Mouse (Mus musculus): ENCODE measurements around the gene BC107364. TPM values are rescaled to one million over a fixed set of nuclear protein-coding genes. Genes with fewer than 3 reads are reported as not detected.
"Not testable (repeated sequence)": the region's sequence is repeated elsewhere in the genome, so short reads cannot be mapped to it uniquely, and the experiment has no call there.

BC107364 gene
- not detected in 2 replicates for total RNA-seq (2017)

DNA sequence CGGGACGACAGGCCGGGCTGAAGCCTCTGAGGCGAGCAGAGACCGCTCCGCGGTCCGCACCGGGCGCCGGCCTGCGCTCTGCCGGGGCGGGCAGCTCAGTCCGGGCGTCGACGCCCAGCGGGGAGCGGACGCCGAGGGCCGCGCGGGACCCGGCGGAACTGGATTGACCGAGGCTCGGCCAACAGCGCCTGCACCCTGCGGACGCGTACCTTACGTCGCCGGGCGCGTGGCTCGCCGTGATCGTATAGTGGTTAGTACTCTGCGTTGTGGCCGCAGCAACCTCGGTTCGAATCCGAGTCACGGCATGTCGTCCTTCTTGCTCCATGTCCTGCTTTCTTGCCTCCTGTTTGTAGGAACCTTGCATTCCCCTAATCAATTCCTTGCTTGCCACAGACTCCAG, at the start of gene BC107364:
Gene BC107364, minus strand, starts transcription at position 45 of the 400 bp plus-strand sequence.
- ATAC-seq (ENCODE audit: extremely low read depth, insufficient number of reproducible peaks, low FRiP score, poor library complexity, severe bottlenecking), result not testable (repeated sequence)

GRCm38 (mm10) chr3:96501391-96502115, 49.4 kb upstream of the BC107364 start:
- peak; percentile 31; the same call in 1 of the 2 replicates for ATAC-seq (ENCODE audit: extremely low read depth, insufficient number of reproducible peaks, low FRiP score, poor library complexity, severe bottlenecking)

DNA sequence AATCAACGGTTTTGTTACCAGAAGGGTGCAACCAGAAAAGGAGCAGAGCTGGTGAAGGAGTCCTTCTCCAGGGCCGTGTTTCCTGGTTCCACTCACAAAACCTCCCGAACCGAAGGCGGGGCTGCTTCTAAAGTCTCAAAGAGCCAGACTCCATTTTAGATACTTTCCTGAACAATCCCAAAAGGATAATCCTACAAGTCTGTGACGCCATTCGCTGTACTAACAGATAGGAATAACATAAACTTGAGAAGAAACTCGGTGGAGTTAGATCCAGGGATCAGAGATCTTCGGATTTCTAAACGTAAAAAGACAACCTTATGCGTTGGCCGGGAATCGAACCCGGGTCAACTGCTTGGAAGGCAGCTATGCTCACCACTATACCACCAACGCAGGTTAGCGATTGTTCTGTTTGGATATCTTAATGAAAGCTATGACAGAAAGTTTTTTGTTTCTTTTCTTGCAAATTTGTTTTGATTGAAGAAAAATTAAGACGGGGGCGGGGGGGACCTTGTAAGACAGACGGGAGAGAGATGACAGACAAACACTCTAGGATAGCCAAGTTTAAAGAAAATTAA, 48.7 kb upstream of the BC107364 start:
- peak; percentile 7 for ATAC-seq (ENCODE audit: extremely low read depth, insufficient number of reproducible peaks, low FRiP score, poor library complexity, severe bottlenecking)

DNA sequence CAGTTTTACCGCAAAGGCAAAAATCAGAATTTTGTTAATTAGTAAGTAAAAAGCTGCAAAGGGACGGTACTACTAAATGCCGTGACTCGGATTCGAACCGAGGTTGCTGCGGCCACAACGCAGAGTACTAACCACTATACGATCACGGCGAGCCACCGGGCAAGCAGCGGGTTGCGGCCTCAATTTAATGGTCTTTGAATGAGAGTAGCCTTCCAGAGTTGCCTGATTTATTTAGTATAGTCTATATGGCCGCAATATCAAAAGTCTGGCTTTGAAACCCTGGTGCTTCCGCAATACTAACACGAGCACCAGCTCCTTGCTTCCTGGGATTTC, 48.1 kb upstream of the BC107364 start:
- ATAC-seq (ENCODE audit: extremely low read depth, insufficient number of reproducible peaks, low FRiP score, poor library complexity, severe bottlenecking), result peak; percentile 55

DNA sequence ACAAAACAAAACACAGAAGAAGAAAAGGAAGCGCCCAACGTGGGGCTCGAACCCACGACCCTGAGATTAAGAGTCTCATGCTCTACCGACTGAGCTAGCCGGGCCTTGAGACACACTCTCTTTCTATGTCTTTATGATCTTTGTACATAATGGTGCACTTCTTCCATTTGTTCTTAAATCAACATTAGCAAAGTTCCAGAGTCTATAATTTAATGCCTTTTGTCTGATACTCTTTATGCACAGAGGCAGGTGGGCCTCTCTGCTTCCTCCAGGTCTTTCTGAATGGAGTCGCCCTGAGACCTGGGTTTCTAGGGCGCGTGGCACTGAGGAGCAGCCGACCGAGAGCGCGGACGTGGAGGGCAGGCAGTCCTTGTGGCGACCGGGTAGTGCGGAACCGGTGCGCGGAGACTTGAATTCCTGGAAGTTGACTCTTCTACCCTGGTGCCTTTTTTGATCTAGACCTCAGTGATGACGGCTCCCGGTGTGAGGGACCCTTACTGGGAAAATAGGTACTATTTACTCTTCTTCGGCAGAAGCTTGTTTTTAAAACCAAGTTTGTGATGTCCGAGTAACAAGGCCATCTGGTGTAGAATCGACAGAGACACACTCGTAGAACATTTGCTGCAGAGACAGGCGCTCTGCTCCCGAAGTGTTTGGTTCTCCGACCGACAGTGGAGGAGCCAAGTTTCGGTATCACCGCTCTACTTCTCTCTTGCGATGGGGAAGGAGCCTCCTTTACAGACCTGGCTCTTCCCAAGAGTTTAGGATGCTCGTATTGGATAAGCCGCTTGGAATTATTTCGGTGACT, 47.6 kb upstream of the BC107364 start:
- ATAC-seq (ENCODE audit: extremely low read depth, insufficient number of reproducible peaks, low FRiP score, poor library complexity, severe bottlenecking), result peak; percentile 7; the same call in 1 of the 2 replicates

DNA sequence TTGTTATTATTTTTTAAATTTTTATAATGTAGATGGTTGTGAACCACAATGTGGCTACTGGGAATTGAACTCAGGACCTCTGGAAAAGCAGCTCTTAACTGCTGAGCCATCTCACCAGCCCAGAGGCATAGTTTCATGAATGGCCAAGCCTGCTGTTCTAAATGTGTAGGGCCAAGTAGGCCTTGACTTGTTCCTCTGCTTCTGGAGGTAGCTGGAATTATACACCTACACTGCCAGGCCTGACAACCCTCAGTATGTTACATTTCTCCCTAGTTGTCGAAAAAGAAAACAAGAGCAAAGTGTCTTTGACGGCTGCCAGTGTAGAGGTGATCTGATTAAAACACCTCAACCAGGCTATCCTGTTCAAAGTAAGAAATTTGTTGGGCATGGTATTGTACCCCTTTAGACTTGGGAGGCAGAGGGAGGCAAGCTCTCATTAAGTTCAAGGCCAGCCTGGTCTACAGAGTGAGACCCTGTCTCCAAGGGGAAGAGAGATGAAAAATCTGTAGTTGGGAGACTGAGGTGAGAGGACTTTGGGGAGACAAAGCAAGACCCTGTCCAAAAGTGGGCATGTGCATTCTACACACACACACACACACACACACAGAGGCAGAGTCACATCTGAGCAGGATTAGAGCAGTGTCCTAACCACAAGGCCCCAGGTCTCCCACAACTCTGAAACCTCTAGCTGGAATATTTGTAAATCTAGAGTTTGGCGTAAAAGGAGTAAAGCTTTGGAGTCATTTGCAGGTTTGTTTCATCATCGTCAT, 46.6 kb upstream of the BC107364 start:
- no peak for ATAC-seq (ENCODE audit: extremely low read depth, insufficient number of reproducible peaks, low FRiP score, poor library complexity, severe bottlenecking)

- ATAC-seq (ENCODE audit: extremely low read depth, insufficient number of reproducible peaks, low FRiP score, poor library complexity, severe bottlenecking), result peak; percentile 35; the same call in 1 of the 2 replicates
These were observed 45.4 kb upstream of the BC107364 start for GRCm38 (mm10) chr3:96497451-96498028.

DNA sequence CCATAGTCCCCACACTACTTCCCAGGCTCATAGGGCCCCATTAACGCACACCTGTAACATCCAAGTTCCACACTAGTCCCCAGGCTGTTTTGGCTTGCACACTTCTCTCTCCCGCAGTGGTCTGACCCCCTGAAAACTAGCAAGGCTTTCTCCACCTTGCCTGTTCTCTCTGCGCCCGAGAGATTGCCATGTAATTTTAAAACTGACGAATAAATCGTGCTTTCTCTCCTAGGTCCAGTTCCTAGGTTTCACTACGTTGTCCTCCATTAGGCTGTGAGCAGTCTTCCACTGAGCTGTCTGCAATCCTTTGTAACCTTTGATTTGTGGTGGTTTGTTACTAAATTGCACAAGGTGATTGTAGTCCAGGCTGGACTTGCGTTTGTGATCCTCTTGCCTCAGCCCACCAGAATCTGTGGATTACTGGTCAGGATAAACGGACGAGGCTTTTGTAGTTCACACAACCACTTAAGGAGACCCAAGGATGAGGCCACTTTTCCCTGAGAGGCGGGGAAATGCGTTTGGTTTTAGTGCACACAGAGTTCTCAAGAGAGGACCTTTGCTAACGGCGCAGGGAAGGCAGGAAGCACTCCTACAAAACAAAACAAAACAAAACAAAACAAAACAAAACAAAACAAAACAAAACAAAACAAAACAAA, 44.6 kb upstream of the BC107364 start:
- not testable (repeated sequence) for ATAC-seq (ENCODE audit: extremely low read depth, insufficient number of reproducible peaks, low FRiP score, poor library complexity, severe bottlenecking)

GRCm38 (mm10) chr3:96496216-96496615, 44.1 kb upstream of the BC107364 start:
- ATAC-seq (ENCODE audit: extremely low read depth, insufficient number of reproducible peaks, low FRiP score, poor library complexity, severe bottlenecking), result no peak

- no peak for ATAC-seq (ENCODE audit: extremely low read depth, insufficient number of reproducible peaks, low FRiP score, poor library complexity, severe bottlenecking)
These were observed 43.5 kb upstream of the BC107364 start for GRCm38 (mm10) chr3:96495490-96496210.

DNA sequence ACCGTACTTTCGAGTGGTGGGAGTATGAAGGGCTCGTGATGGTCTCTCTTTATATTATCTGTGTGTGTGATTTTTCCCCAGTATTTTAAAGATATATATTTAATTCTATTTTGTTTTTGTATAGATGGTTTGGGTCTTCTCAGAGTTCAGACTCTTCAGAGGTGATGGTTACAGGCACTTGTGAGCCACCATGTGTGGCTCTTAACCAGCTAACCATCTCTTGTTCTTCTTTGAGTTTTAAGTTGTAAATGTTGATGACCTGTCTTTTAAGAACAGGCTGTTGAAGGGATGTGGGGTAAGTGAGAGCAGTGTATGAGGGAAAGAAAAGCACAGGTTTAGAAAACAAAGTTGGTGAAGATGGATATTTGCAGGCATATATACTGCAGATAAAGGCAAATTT, 42.8 kb upstream of the BC107364 start:
- ATAC-seq (ENCODE audit: extremely low read depth, insufficient number of reproducible peaks, low FRiP score, poor library complexity, severe bottlenecking), result no peak

- peak; percentile 25; the same call in 1 of the 2 replicates for ATAC-seq (ENCODE audit: extremely low read depth, insufficient number of reproducible peaks, low FRiP score, poor library complexity, severe bottlenecking)
These were observed 42.4 kb upstream of the BC107364 start for GRCm38 (mm10) chr3:96494456-96494855.

GRCm38 (mm10) chr3:96489636-96490035, 37.5 kb upstream of the BC107364 start:
- not testable (repeated sequence) for ATAC-seq (ENCODE audit: extremely low read depth, insufficient number of reproducible peaks, low FRiP score, poor library complexity, severe bottlenecking)

- ATAC-seq (ENCODE audit: extremely low read depth, insufficient number of reproducible peaks, low FRiP score, poor library complexity, severe bottlenecking), result peak; percentile 42
These were observed 37.0 kb upstream of the BC107364 start for GRCm38 (mm10) chr3:96488907-96489629.

DNA sequence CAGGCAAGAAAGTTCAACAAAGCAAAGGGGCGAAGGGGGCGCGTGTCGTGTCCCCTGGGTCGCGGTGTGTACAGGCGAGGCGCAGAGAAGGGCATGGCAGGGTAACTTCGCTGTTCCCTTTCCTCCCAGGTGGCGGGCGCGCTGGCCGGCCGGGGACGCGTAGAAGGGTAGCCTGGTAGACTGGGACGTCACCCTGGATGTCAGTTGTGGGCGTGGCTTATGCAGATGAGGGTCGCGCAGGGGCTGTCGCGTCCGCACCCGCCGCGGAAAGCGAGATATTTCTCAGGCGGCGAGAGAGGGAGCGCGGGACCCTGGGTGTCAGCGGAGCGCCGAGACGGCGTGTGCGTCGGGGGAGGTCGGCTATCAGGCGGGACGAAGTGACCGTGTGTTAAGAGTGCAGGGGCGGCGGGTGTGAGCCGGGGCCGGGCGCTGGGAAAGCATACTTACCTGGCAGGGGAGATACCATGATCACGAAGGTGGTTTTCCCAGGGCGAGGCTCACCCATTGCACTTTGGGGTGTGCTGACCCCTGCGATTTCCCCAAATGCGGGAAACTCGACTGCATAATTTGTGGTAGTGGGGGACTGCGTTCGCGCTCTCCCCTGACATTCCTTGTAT, 36.3 kb upstream of the BC107364 start:
- peak; percentile 66 for ATAC-seq (ENCODE audit: extremely low read depth, insufficient number of reproducible peaks, low FRiP score, poor library complexity, severe bottlenecking)

- no peak for ATAC-seq (ENCODE audit: extremely low read depth, insufficient number of reproducible peaks, low FRiP score, poor library complexity, severe bottlenecking)
These were observed 35.6 kb upstream of the BC107364 start for GRCm38 (mm10) chr3:96487596-96488289.
